Mouse (Mus musculus) liver, adult (tissue): ENCODE measurements around the gene Zbtb44.

Experiments used
- GATA4 ChIP-seq: IDR thresholded peaks from 2 replicates; pipeline ENCODE4 v1.6.1; 2014; ENCODE audit warnings: mild to moderate bottlenecking, low read length; ENCODE audit not compliant: insufficient replicate concordance

Gene Zbtb44

DNA sequence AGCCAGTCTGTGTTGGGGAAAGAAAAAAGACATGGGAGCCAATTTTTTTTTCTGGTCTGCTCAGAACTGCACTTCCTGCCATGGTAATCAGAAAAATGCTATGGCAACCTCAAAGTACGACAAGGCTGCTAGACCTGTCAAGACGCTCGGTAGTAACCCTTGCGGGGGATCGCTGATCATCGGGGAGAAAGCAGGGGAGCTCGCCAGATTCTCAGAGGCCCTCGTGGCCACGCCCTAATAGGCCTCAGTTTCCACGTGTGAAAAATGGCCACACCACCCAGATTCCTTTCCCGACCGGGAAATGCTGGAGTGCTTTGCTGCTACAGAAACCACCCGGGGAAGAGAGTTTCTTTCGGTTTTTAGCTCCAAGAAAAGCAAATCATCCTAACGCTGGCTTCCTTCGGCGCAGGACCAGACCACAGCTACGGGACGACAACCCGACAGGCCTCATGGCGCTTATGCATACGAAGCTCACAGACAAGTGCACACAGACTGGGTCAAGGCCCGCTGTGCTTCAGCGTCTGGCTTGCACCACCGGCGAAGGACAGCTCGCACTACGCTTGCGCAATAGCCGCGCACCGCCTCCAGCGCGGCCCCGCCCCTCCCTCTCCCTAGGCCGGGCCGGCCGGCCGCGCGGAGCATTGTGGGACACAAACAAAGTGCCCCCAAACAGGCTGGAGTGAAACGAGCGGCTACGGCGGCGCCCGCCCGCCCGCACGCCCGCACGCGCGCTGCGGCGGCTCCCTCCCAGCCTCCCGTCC, 513 bp upstream of the Zbtb44 start:
- TF ChIP-seq GATA4 = peak; percentile 46; the same call in 1 of the 2 replicates

DNA sequence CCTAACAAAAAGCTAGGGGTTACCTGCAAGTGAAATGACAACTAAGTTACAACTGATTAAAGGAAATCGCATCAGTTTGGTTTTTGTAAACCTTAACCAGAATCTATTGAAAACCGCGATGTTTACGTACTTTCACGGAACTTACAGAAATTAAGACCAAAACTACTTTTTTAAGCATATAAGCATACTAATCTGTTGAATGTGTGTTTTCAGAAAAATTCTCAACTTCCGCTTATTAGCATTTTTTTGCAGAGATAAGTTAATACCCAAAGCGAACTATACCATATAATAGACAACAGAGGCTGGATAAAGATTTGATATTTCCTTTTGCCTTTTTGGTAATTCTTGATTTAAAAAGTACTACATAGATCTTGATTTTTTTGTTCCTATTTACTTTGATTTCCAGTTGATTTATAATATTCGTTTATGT, 985 bp downstream of the Zbtb44 start:
- no peak for TF ChIP-seq GATA4

DNA sequence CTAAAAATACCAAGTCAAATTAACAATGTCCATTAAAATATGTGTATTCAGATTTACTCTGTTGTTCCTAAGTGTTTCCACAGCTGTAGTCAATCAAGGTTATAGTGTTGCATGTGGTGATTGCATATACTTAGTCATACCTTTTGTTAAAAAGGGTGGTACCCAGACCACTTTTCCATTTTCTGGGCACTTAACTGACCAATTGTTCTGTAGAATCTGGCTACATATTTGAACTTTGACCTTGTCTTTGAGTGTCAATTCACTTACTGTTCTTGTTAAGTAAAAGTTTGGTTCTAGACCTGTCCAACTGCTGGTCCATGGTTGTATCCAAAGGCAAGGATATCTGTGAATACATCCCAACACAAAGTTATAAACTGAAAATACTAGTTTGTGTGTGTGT, 2.1 kb downstream of the Zbtb44 start:
- TF ChIP-seq GATA4 = no peak

DNA sequence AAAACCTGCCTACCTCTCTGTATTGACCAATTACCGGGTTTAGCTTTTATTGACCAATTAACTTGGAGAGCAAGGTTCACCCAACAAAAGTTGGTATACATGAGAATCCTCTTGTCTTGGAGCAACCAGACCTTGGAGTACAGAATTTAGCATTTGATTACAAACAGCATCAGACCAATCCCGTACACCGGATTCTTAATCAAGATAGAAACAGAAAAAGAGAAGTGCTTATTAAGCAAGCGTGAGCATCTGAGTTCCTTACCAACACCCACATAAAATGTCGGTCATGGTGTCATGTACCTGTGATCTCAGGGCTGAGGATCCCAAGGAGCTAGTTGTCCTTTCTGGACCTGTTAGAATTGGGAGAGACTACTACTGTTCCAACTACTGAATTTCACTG, 19.8 kb downstream of the Zbtb44 start:
- TF ChIP-seq GATA4 = no peak

DNA sequence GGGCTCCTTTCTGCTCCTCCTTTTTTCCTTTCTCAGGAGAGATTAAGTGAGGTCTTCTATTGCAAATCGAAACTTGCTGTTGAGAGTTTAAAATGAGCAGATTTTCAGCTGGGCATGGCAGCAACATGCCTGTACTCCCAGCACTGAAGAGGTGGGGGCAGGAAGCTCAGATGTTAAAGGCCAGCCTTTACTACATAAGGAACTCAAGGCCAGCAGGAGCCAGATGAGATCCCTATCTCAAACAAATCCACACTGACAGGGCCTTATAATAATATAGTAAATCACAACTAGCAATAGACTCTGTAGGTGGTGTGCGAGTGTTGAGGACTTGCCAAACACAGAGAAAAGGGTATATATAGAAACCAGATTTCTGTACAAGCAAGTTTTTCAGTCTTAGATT, 28.3 kb downstream of the Zbtb44 start:
- TF ChIP-seq GATA4 = no peak

DNA sequence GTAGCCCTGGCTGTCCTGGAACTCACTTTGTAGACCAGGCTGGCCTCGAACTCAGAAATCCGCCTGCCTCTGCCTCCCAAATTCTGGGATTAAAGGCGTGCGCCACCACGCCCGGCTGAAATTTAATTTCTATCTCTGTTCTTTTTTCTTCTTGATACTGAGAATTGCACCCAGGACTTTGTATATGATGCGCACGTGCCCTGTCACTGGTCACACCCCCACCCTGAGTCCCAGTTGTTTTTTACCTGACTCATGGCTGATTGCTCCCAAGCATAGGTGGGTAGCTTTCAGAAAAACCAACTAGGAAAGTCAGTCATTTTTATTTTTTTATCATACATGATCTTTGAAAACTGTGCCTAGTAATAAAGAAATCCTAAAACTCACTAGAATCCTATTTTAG, 40.3 kb downstream of the Zbtb44 start:
- TF ChIP-seq GATA4 = no peak

DNA sequence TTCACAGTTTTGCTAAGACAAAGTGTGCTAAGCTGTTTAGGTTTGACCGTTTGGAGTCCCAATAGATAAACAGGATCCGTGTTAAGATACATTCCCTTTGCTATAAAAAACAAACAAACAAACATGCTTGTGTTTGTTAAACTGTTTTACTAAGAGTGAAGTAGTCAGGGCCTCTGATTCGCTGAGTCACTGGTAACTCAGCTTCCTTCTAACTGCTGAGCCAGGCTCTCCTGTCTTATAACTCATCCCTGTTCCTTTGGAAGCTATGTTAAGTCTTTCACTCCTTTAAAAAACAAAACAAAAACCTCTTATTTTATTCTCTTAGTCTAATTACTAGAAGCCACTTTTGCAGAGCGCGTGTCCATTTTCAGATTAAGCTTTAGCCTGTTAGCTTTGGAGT, 41.8 kb downstream of the Zbtb44 start:
- TF ChIP-seq GATA4 = no peak

DNA sequence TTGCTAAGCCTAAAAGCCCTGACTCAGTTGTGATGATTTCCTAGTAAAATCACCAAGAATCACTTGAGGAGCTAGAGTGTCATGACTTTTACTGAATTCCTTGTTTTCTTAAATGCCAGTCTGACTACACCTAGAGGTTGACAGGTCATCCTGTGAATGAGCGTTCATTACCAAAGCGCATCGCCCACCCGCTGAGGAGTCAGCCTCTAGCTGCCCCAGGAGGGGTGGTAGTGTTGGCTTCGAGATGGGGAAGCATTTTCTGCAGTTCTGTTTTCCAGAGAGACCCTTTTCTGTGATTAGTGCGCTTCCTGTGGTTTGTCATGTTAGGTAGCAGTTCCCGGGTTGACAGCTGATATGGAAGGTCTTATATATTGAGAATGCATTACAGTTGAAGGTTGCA, 43.4 kb downstream of the Zbtb44 start:
- no peak for TF ChIP-seq GATA4

DNA sequence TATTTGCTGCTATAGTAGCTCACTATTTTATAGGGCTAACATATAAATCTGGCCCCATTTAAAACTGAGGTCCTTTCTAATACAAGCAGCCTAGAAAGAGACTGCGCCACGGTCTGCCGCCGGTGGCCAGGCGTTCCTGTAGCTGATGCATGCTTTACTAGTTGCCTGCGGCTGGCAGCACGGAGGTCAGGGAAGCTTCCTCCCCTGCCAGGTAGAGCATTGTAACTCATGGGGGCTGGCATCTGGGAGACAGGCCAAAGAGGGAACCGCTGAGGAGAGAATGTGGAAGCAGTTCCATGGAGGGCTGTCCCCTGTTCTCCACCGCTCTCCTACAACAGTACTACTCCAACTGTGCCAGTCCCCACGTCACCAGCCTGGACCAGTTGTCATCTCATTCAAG, 44.4 kb downstream of the Zbtb44 start:
- no peak for TF ChIP-seq GATA4

DNA sequence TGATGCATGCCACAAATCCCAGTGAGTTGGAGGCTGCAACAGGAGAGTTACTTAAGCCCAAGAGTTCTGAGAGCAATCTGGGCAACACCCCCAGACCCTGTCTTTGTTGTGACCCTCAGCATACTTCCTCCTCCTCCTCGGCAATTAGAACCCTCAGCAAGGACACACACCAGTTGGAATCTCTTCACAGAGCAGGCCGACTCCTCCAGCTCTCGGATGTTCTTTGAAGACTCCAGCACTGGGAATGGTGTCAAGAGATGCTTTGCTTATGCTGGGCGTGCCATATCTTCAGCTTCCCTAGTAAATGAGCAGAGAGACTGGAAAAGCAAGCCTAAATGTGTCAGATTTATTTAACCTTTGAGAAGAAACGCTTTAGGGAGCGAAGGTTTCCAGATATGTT, 50.3 kb downstream of the Zbtb44 start:
- TF ChIP-seq GATA4 = no peak

DNA sequence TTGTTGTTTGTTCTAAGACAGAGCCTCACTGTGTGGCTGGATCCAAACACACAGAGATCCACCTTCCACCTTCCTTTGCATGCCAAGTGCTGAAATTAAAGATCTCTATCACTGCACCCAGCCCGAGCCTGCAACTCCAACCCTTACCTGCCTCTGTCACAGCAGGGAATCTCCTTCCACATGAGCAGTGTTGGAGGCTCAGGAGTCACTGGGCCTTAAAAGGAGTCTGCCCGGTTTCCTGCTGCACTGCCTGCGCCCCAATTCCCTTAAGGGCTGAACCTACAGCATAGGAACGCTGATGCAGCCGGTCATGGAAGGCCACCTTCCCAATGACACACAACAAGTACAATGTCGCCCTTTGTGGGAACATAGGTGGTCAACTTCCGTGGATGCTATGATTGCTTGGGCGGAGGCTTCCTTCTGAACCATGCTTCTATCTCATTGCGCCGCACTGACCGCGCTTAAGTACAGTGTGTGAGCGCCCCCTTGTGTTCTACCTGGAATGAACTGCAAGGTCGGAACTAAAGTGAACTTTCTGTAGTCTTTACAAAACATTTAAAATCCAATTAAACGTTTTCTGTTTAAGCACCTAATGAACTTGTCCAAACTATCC, 51.7 kb downstream of the Zbtb44 start:
- no peak for TF ChIP-seq GATA4

DNA sequence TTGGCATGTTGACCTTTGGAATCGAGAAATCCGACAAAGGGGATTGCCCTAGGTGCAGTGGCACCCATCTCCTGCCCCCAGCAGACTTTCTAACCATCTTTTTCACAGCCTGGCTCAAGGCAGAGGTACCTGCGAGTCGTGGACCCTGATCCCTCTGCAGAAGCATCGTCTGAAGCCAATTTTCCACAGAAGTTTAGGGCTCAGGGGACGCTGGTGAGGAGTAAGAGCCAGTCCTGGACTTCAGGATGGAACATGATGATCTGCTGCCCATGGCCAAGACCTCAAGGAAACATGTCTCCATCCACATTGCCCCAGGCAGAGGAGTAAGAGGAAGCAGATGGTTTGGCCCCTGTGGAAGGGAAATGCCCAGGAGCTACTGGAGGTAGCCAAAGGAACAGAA, 52.3 kb downstream of the Zbtb44 start:
- TF ChIP-seq GATA4 = no peak

DNA sequence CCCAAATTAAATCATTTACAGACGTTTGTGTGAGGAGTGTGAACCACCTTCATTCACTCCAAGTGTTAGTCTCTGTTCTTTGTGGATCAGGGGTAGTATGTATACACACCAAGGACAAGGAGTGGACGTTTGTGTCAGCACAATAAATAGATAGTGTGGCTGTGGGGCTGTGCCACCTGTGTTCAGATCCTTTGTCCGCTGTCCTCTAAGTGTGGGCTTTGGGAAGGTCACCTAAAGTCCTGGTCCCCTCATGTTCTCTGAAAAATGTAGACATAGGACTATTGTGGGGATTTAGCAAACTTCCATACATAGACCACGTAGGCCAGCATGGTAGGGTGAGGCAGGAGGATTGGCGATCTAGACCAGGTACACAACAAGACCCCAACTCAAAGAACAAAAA, 55.1 kb downstream of the Zbtb44 start:
- TF ChIP-seq GATA4 = no peak

DNA sequence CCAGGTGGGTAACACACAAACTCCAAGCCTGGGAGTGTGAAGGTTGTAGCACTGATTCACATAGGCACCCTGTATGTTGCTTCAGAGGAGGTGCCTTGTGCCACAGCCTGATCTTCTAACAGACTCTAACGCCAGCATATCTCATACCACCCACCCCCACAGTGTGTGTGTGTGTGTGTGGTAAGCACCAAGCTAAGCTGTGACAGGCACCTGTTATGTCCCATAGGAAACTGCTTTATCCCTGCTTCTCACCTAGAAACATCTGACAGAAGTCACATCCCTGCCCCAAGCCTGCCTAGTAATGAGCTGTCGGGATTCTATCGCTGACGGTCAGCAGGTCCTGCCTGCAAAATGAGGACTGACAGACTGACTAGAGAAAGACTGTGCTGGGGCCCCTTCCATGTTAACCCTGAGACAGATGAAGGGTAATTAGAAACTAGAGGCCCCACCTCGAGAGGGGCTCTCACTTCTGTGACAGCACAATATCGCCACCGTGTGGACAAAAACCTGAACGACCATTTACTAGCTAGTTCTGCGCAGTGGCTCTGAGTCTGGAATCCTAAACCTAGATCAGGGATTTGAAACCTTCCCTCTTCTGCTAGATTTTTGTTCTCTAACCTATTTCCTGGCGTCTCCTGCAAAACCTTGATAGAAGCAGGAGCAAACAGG, 55.8 kb downstream of the Zbtb44 start:
- TF ChIP-seq GATA4 = no peak

DNA sequence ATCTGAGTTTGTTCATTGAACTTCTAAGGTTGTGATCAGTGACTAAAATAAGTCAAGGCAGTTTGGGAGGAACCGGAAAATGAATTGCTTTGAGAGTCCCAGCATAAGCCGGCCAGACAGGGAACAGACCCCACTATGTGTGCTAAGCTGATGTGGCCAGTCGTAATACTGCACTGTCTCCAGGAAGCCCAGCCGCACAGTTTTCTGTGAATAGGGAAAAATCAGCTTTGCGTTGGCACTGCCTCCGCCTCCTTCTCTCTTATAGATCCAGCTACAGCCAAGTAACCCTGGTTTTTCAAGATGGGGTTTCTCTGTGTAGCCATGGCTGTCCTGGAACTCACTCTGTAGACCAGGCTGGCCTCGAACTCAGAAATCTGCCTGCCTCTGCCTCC, 56.3 kb downstream of the Zbtb44 start:
- no peak for TF ChIP-seq GATA4

DNA sequence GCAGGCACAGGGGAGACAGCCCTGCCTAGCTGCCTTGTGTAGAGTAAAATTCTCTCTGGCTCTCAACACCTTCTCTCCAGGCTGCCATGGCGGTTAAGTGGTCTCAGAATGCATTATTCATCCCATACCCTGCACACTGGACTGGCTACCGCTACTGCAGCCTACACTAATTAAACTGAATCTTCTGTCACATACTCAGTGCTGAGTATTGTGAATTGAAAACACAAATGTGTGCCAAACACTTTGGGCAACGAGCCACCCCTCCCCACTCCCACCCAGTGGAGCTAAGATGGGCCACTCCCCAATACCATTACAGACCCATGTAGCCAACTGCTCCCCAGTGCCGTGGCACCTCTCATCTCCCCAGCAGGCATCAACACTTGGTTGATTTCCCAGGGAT, 57.0 kb downstream of the Zbtb44 start:
- no peak for TF ChIP-seq GATA4
